Mouse (Mus musculus) ES-CJ7 (cell line): Measurements from ENCODE around the gene Hcn3.

ENCODE experiments used
- DNase-seq: peaks from one replicate; pipeline ENCODE4 v3.0.0; 2011; ENCODE audit warnings: low read depth, low spot score

Hcn3 gene

DNA sequence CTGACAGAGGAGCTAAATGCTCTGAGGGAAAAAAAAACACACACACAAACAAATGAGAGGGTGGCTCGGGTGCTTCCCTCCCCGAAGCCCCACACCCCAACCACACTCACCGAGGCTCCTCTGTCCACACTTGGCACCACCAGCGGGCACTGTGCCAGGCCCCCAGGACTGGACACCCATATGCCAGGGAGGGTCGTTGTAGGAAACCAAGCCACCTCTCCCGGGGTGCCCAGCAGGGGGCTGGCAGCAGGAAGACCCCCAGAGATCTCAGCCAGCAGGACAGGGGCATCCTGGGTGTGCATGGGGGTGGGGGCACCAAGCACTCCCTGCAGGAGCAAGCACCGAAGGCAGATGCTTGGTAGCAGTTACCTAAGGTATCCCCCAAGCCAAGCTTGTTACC is 59.2 kb downstream of the Hcn3 start, which contains the start of gene Gm43738:
Gene Gm43738 (minus strand): TSS at position 289 of the 400 bp plus-strand sequence.
- no peak for DNase-seq
